In genomic region chr3:116366125-116366524, GRCm38 (mm10) we compare ENCODE assay signal across 17 mouse cellular contexts.
"Had no signal": no experiment of that assay in that cellular context is flagged by ENCODE, and none has a peak within 500 bp of the region (broad histone marks: within the 10 kb centered on the region; RNA-seq: fewer than 3 reads in every experiment).

No protein-coding gene starts in this region.

- H3K9me3 ChIP-seq: midbrain, embryonic 13.5 days; midbrain, embryonic 15.5 days; neural tube, embryonic 12.5 days; stomach, embryonic 15.5 days had no signal

- H3K4me3 ChIP-seq: midbrain, embryonic 13.5 days; midbrain, embryonic 15.5 days; neural tube, embryonic 12.5 days; stomach, embryonic 15.5 days had no signal

- H3K9ac ChIP-seq: lung, embryonic 14.5 days; midbrain, embryonic 13.5 days; midbrain, embryonic 15.5 days; neural tube, embryonic 12.5 days; stomach, embryonic 15.5 days had no signal

- H3K27ac ChIP-seq: midbrain, embryonic 13.5 days; midbrain, embryonic 15.5 days; neural tube, embryonic 12.5 days; stomach, embryonic 15.5 days; stomach, postnatal 0 days had no signal

- H3K4me2 ChIP-seq: lung, embryonic 14.5 days; midbrain, embryonic 11.5 days; midbrain, embryonic 13.5 days; midbrain, embryonic 15.5 days; neural tube, embryonic 12.5 days; stomach, embryonic 15.5 days had no signal

- H3K4me1 ChIP-seq: stomach, embryonic 15.5 days had no signal

- H3K36me3 ChIP-seq: midbrain, embryonic 15.5 days; stomach, embryonic 15.5 days had no signal

- ATAC-seq: midbrain, embryonic 13.5 days; midbrain, embryonic 15.5 days had no signal

- H3K27me3 ChIP-seq: midbrain, embryonic 13.5 days; midbrain, embryonic 15.5 days; neural tube, embryonic 12.5 days; stomach, embryonic 15.5 days had no signal

- DNase-seq: lung, adult 18-20 months; lung, embryonic 14.5 days; lung, postnatal 10 days; lung, postnatal 4 days; retina, postnatal 1 day; right cerebral cortex, adult 18-20 months; right cerebral cortex, postnatal 25 days; right cerebral cortex, postnatal 4 days; thymus, adult 2 months; thymus, postnatal 25 days; thymus, postnatal 4 days had no signal
